Comparison of ENCODE assay signal across 8 mouse cellular contexts in the genomic region with DNA sequence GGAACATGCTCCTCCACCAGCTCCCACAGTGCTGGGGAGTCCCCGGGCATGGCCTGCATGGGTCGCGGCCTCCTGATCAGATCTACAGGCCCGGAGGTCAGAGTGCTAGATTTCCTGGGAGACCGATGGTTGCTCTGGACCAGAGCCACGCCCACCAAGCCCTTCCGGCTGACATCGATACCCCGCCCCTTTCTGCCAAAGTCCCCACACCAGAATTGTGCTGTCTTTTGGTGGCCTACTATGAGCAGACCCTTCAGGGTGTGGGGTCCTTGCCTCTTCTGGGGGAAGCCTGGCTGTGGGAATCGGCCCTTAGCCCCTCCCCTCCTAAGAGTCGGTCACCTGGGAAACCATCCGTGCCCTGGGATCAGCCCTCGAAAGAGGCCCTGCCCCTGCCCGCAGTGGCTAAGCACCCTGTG. TPM values are rescaled to one million over a fixed set of nuclear protein-coding genes. Genes with fewer than 3 reads are reported as not detected.
DNase-seq lines count a peak whose midpoint lies in the region; ATAC-seq lines count a peak whose summit lies in the region.

Gene Ccdc24 (minus strand): TSS at position 87 of the 416 bp plus-strand sequence.

- 0 out of 2 replicates have a peak, but pooled peaks cover 2% of the 10 kb centered on the region for H3K4me1 ChIP-seq in forebrain, embryonic 14.5 days (ENCODE audit: control insufficient read depth, insufficient read depth, low read length)
- H3K4me1 ChIP-seq in midbrain, embryonic 16.5 days (ENCODE audit: control insufficient read depth, insufficient read depth, low read length), result peaks cover 2% of the 10 kb centered on the region; the same call in 1 of the 2 replicates

- H3K4me2 ChIP-seq in forebrain, embryonic 14.5 days (ENCODE audit: low read length), result peak within 1 kb of the TSS; percentile 31
- H3K4me2 ChIP-seq in midbrain, embryonic 16.5 days (ENCODE audit: low read length), result no peak within 1 kb of the TSS

- no peak within 1 kb of the TSS for H3K4me3 ChIP-seq in forebrain, embryonic 14.5 days (ENCODE audit: low read depth, low read length)
- no peak within 1 kb of the TSS for H3K4me3 ChIP-seq in midbrain, embryonic 16.5 days (ENCODE audit: low read depth, low read length)

- H3K36me3 ChIP-seq in forebrain, embryonic 14.5 days (ENCODE audit: control insufficient read depth, insufficient read depth, low read length), result peaks cover 37% of the 10 kb centered on the region
- peaks cover 17% of the 10 kb centered on the region for H3K36me3 ChIP-seq in midbrain, embryonic 16.5 days (ENCODE audit: control insufficient read depth, insufficient read depth, low read length)

- WGBS in forebrain, embryonic 14.5 days, result 10% methylated on average over 14 of the region's 14 CpGs
- WGBS in midbrain, embryonic 16.5 days, result 7% methylated on average over 14 of the region's 14 CpGs

- intact Hi-C loops in heart, postnatal 36 days (cut with DNase I), result no loop called here

- no peak within 1 kb of the TSS for H3K27ac ChIP-seq in forebrain, embryonic 14.5 days (ENCODE audit: low read depth, low read length)
- no peak within 1 kb of the TSS for H3K27ac ChIP-seq in midbrain, embryonic 16.5 days (ENCODE audit: low read length)

- no peaks in the 10 kb centered on the region for H3K9me3 ChIP-seq in forebrain, embryonic 14.5 days (replicated peaks; ENCODE audit: control insufficient read depth, low read length)
- no peaks in the 10 kb centered on the region for H3K9me3 ChIP-seq in midbrain, embryonic 16.5 days (replicated peaks; ENCODE audit: control insufficient read depth, low read length, poor library complexity, severe bottlenecking)

- no peaks in the 10 kb centered on the region for H3K27me3 ChIP-seq in forebrain, embryonic 14.5 days (replicated peaks; ENCODE audit: control insufficient read depth, insufficient read depth, low read length)
- H3K27me3 ChIP-seq in midbrain, embryonic 16.5 days (ENCODE audit: control insufficient read depth, insufficient read depth, low read depth, low read length), result no peaks in the 10 kb centered on the region

- peak; percentile 38 for DNase-seq in adrenal gland, adult 2 months
- DNase-seq in adrenal gland, adult 18-20 months (ENCODE audit: low spot score in 2 of 2), result no peak
- no peak for DNase-seq in forebrain, embryonic 14.5 days (ENCODE audit: low spot score)
- DNase-seq in kidney, postnatal 4 days, result peak; percentile 59 to 72
- DNase-seq in frontal cortex, postnatal 14 days (ENCODE audit: low spot score in 2 of 2), result no peak
- DNase-seq in layer of hippocampus, postnatal 36 days, result no peak
- no peak for DNase-seq in heart, postnatal 36 days

- ATAC-seq in forebrain, embryonic 14.5 days, result no peak
- 0 out of 2 replicates have a peak, but pooled peaks have one; percentile 12 for ATAC-seq in midbrain, embryonic 16.5 days

- 0 out of 2 replicates have a peak within 1 kb of the TSS, but pooled peaks have one; percentile 22 for H3K9ac ChIP-seq in forebrain, embryonic 14.5 days (ENCODE audit: low read length)
- no peak within 1 kb of the TSS for H3K9ac ChIP-seq in midbrain, embryonic 16.5 days (ENCODE audit: low read depth, low read length)

RNA-seq across cellular contexts. Expression of gene Ccdc24, which starts in this region (rescaled TPM):
- 1 to 10 TPM in 1 of 2 experiments, under 1 TPM in 1; 0.52 to 1.1 TPM for total RNA-seq in adrenal gland, adult 2 months (2021)
- polyA plus RNA-seq in adrenal gland, adult 2 months (2012; rRNA removed), result 2.4 and 2.5 TPM in 2 replicates
- under 1 TPM; 0.70 to 0.99 TPM for total RNA-seq in adrenal gland, adult 18-20 months (2021)
- polyA plus RNA-seq in forebrain, embryonic 14.5 days (2014; fragmentation: Nextera tagmentation; extraction: Ambion mirVana), result 1.5 and 1.6 TPM in 2 replicates
- 2.3 and 2.4 TPM in 2 replicates for polyA plus RNA-seq in midbrain, embryonic 16.5 days (2015; fragmentation: Nextera tagmentation; extraction: Ambion mirVana)
- 1 to 10 TPM in 1 of 2 experiments, under 1 TPM in 1; 0.52 to 1.5 TPM for total RNA-seq in layer of hippocampus, postnatal 36 days (2021)
- under 1 TPM; 0.08 to 0.33 TPM for total RNA-seq in heart, postnatal 36 days (2021)

Comparison
In these comparisons a context has a peak if more than half of its experiments do, and no peak if none do; other contexts are left out.
1. DNase-seq: peak in adrenal gland, adult 2 months (single experiment) and kidney, postnatal 4 days (2 of 2); none in adrenal gland, adult 18-20 months (0 of 2), forebrain, embryonic 14.5 days (single experiment), frontal cortex, postnatal 14 days (0 of 2), layer of hippocampus, postnatal 36 days (0 of 2) and heart, postnatal 36 days (0 of 2).